Mouse (Mus musculus): ENCODE data around the gene Cnpy1. TPM values are rescaled to one million over a fixed set of nuclear protein-coding genes. Genes with fewer than 3 reads are reported as not detected.
A peak's percentile ranks its signal among the peaks of the same experiment; 100 is the strongest.

The Cnpy1 gene
- polyA plus RNA-seq, 1 experiment from 2014 or later = not detected

DNA sequence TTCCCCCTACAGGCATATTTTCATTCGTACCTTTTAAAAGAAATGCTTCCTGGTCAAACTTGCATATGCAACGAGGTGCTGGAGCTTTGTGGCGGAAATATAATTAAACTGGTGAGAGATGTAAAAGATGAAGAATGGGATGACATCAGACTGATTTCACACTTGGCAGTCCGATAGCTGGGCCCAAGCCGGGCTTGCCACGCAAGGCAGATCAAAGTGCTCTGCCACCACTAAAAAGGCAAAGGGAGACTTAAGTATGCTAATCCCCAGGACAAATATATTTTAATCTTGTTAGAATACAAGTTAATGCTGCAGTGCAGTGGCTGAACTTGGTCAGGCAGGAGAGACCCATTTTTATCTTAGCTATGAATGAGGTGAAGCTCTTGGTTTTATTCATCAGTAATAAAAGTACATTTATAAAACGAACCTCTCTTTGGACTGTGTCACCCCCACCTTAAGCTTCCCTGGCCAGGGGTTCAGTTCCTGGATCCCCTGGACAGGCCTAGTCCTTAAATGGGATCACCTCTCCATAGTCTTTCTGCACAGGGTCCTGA lies 66.3 kb downstream of the Cnpy1 start:
- H3K4me3 ChIP-seq (ENCODE audit: control insufficient read depth in 1 of 2, insufficient read depth in 1 of 2, low read depth in 1 of 2, low read length in 2 of 2) = no peak overlapping the region
- H3K9ac ChIP-seq (ENCODE audit: low read length) = no peak overlapping the region
- peaks cover 80% of the 10 kb centered on the region for H3K27me3 ChIP-seq (ENCODE audit: control insufficient read depth, insufficient read depth, low read length)
- no peak overlapping the region for H3K4me2 ChIP-seq (ENCODE audit: low read length)
- H3K27ac ChIP-seq (replicated peaks in 1 of 2; ENCODE audit: control insufficient read depth in 1 of 2, insufficient read depth in 1 of 2, low read depth in 2 of 2, low read length in 2 of 2) = no peak overlapping the region
- H3K9me3 ChIP-seq (ENCODE audit: control insufficient read depth, low read length) = no peaks in the 10 kb centered on the region
- WGBS = 41% methylated on average over 7 of the region's 7 CpGs
- H3K36me3 ChIP-seq (ENCODE audit: control insufficient read depth, insufficient read depth, low read length) = no peaks in the 10 kb centered on the region
- peaks cover 0 to 2% of the 10 kb centered on the region in 2 experiments; a peak in 2 of 4 replicates for H3K4me1 ChIP-seq (ENCODE audit: control insufficient read depth in 2 of 2, insufficient read depth in 2 of 2, low read length in 2 of 2)
- no peak for ATAC-seq (ENCODE audit: insufficient number of reproducible peaks, insufficient read depth, low FRiP score, low read depth)

- Histone ChIP-seq H3K27ac (replicated peaks in 1 of 2; ENCODE audit: control insufficient read depth in 1 of 2, insufficient read depth in 1 of 2, low read depth in 2 of 2, low read length in 2 of 2) (no peak overlapping the region), H3K9ac (ENCODE audit: low read length) (no peak overlapping the region), H3K4me3 (ENCODE audit: control insufficient read depth in 1 of 2, insufficient read depth in 1 of 2, low read depth in 1 of 2, low read length in 2 of 2) (no peak overlapping the region), H3K4me2 (ENCODE audit: low read length) (no peak overlapping the region), H3K9me3 (ENCODE audit: control insufficient read depth, low read length) (no peaks in the 10 kb centered on the region), H3K4me1 (ENCODE audit: control insufficient read depth in 2 of 2, insufficient read depth in 2 of 2, low read length in 2 of 2) (peaks cover 0 to 2% of the 10 kb centered on the region in 2 experiments; a peak in 2 of 4 replicates), H3K36me3 (ENCODE audit: control insufficient read depth, insufficient read depth, low read length) (no peaks in the 10 kb centered on the region), H3K27me3 (ENCODE audit: control insufficient read depth, insufficient read depth, low read length) (peaks cover 84% of the 10 kb centered on the region)
- 30% methylated on average over 5 of the region's 5 CpGs for WGBS
- ATAC-seq (ENCODE audit: insufficient number of reproducible peaks, insufficient read depth, low FRiP score, low read depth) = no peak
These were observed 67.3 kb downstream of the Cnpy1 start for GRCm38 (mm10) chr5:28178322-28178721.

GRCm38 (mm10) chr5:28176585-28176984 lies 69.0 kb downstream of the Cnpy1 start:
- peaks cover 88% of the 10 kb centered on the region for H3K27me3 ChIP-seq (ENCODE audit: control insufficient read depth, insufficient read depth, low read length)
- ATAC-seq (ENCODE audit: insufficient number of reproducible peaks, insufficient read depth, low FRiP score, low read depth) = no peak
- H3K9ac ChIP-seq (ENCODE audit: low read length) = no peak overlapping the region
- H3K9me3 ChIP-seq (ENCODE audit: control insufficient read depth, low read length) = no peaks in the 10 kb centered on the region
- no peak overlapping the region for H3K4me3 ChIP-seq (ENCODE audit: control insufficient read depth in 1 of 2, insufficient read depth in 1 of 2, low read depth in 1 of 2, low read length in 2 of 2)
- no peaks in the 10 kb centered on the region for H3K36me3 ChIP-seq (ENCODE audit: control insufficient read depth, insufficient read depth, low read length)
- WGBS = 10% methylated on average over 2 of the region's 2 CpGs
- peaks cover 0 to 2% of the 10 kb centered on the region in 2 experiments; a peak in 2 of 4 replicates for H3K4me1 ChIP-seq (ENCODE audit: control insufficient read depth in 2 of 2, insufficient read depth in 2 of 2, low read length in 2 of 2)
- no peak overlapping the region for H3K4me2 ChIP-seq (ENCODE audit: low read length)
- H3K27ac ChIP-seq (replicated peaks in 1 of 2; ENCODE audit: control insufficient read depth in 1 of 2, insufficient read depth in 1 of 2, low read depth in 2 of 2, low read length in 2 of 2) = no peak overlapping the region

DNA sequence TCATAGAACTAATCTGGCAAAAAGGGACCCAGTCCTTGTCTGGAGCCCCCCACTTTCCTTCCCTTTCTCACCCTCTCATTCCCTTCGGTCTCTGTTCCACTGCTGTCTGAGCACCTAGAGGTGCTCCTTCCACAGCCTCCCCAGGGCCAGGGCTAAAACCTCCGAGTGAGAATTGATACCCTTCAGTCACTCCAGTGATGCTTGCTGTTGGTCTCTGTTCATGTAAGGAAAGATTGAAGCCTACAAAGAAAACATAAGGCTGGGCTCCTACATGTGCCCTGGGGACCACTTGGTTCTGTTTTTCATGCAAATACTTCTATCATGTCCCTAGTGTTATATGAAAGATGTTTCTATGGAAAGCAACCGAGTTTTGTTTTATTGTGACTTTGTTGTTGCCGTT lies 69.6 kb downstream of the Cnpy1 start:
- 15% methylated on average over 4 of the region's 4 CpGs for WGBS
- Histone ChIP-seq H3K4me1 (ENCODE audit: control insufficient read depth in 2 of 2, insufficient read depth in 2 of 2, low read length in 2 of 2) (peaks cover 0 to 2% of the 10 kb centered on the region in 2 experiments; a peak in 2 of 4 replicates), H3K9ac (ENCODE audit: low read length) (no peak overlapping the region), H3K27me3 (ENCODE audit: control insufficient read depth, insufficient read depth, low read length) (peaks cover 90% of the 10 kb centered on the region), H3K9me3 (ENCODE audit: control insufficient read depth, low read length) (no peaks in the 10 kb centered on the region), H3K36me3 (ENCODE audit: control insufficient read depth, insufficient read depth, low read length) (no peaks in the 10 kb centered on the region), H3K4me3 (ENCODE audit: control insufficient read depth in 1 of 2, insufficient read depth in 1 of 2, low read depth in 1 of 2, low read length in 2 of 2) (no peak overlapping the region), H3K27ac (replicated peaks in 1 of 2; ENCODE audit: control insufficient read depth in 1 of 2, insufficient read depth in 1 of 2, low read depth in 2 of 2, low read length in 2 of 2) (no peak overlapping the region), H3K4me2 (ENCODE audit: low read length) (no peak overlapping the region)
- no peak for ATAC-seq (ENCODE audit: insufficient number of reproducible peaks, insufficient read depth, low FRiP score, low read depth)

DNA sequence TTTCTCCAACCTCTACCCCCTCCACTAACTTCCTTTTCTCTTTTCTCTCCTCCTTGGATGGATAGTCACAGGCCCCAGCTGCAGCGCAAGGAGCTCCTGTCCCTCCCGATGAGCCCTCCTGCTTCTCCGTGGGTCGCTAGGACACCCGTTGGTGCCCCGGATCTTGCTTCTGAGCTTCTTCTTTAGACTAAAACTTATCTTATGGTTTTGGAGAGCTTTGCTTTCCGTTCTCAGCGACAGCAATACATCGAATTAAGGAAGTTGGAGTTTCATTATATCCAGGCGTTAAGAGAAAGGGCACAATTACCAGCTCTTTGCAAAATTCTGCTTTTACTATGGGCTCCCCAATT lies 70.1 kb downstream of the Cnpy1 start:
- Histone ChIP-seq H3K9ac (ENCODE audit: low read length) (no peak overlapping the region), H3K4me3 (ENCODE audit: control insufficient read depth in 1 of 2, insufficient read depth in 1 of 2, low read depth in 1 of 2, low read length in 2 of 2) (0 out of 4 replicates have a peak overlapping the region, but pooled peaks of 1 of the 2 experiments have one; percentile 3), H3K27ac (replicated peaks in 1 of 2; ENCODE audit: control insufficient read depth in 1 of 2, insufficient read depth in 1 of 2, low read depth in 2 of 2, low read length in 2 of 2) (no peak overlapping the region), H3K4me1 (ENCODE audit: control insufficient read depth in 2 of 2, insufficient read depth in 2 of 2, low read length in 2 of 2) (peaks cover 0 to 2% of the 10 kb centered on the region in 2 experiments; a peak in 2 of 4 replicates), H3K9me3 (ENCODE audit: control insufficient read depth, low read length) (no peaks in the 10 kb centered on the region), H3K4me2 (ENCODE audit: low read length) (no peak overlapping the region), H3K36me3 (ENCODE audit: control insufficient read depth, insufficient read depth, low read length) (no peaks in the 10 kb centered on the region), H3K27me3 (ENCODE audit: control insufficient read depth, insufficient read depth, low read length) (peaks cover 91% of the 10 kb centered on the region)
- WGBS = 3% methylated on average over 10 of the region's 10 CpGs
- ATAC-seq (ENCODE audit: insufficient number of reproducible peaks, insufficient read depth, low FRiP score, low read depth) = no peak

GRCm38 (mm10) chr5:28174876-28175569 lies 70.6 kb downstream of the Cnpy1 start:
- no peak overlapping the region for H3K9ac ChIP-seq (ENCODE audit: low read length)
- peaks cover 95% of the 10 kb centered on the region for H3K27me3 ChIP-seq (ENCODE audit: control insufficient read depth, insufficient read depth, low read length)
- no peaks in the 10 kb centered on the region for H3K4me1 ChIP-seq (ENCODE audit: control insufficient read depth in 2 of 2, insufficient read depth in 2 of 2, low read length in 2 of 2)
- 0 out of 4 replicates have a peak overlapping the region, but pooled peaks of 1 of the 2 experiments have one; percentile 3 for H3K4me3 ChIP-seq (ENCODE audit: control insufficient read depth in 1 of 2, insufficient read depth in 1 of 2, low read depth in 1 of 2, low read length in 2 of 2)
- H3K27ac ChIP-seq (replicated peaks in 1 of 2; ENCODE audit: control insufficient read depth in 1 of 2, insufficient read depth in 1 of 2, low read depth in 2 of 2, low read length in 2 of 2) = no peak overlapping the region
- WGBS = under 1% methylated on average over 23 of the region's 24 CpGs
- no peaks in the 10 kb centered on the region for H3K36me3 ChIP-seq (ENCODE audit: control insufficient read depth, insufficient read depth, low read length)
- no peak for ATAC-seq (ENCODE audit: insufficient number of reproducible peaks, insufficient read depth, low FRiP score, low read depth)
- H3K4me2 ChIP-seq (ENCODE audit: low read length) = peak overlapping the region; percentile 14
- H3K9me3 ChIP-seq (ENCODE audit: control insufficient read depth, low read length) = no peaks in the 10 kb centered on the region

GRCm38 (mm10) chr5:28174086-28174485 lies 71.5 kb downstream of the Cnpy1 start:
- no peaks in the 10 kb centered on the region for H3K9me3 ChIP-seq (ENCODE audit: control insufficient read depth, low read length)
- H3K4me2 ChIP-seq (ENCODE audit: low read length) = no peak overlapping the region
- WGBS = 2% methylated on average over 8 of the region's 9 CpGs
- peaks cover 95% of the 10 kb centered on the region for H3K27me3 ChIP-seq (ENCODE audit: control insufficient read depth, insufficient read depth, low read length)
- H3K27ac ChIP-seq (replicated peaks in 1 of 2; ENCODE audit: control insufficient read depth in 1 of 2, insufficient read depth in 1 of 2, low read depth in 2 of 2, low read length in 2 of 2) = no peak overlapping the region
- H3K9ac ChIP-seq (ENCODE audit: low read length) = no peak overlapping the region
- no peaks in the 10 kb centered on the region for H3K4me1 ChIP-seq (ENCODE audit: control insufficient read depth in 2 of 2, insufficient read depth in 2 of 2, low read length in 2 of 2)
- H3K4me3 ChIP-seq (ENCODE audit: control insufficient read depth in 1 of 2, insufficient read depth in 1 of 2, low read depth in 1 of 2, low read length in 2 of 2) = no peak overlapping the region
- no peak for ATAC-seq (ENCODE audit: insufficient number of reproducible peaks, insufficient read depth, low FRiP score, low read depth)
- no peaks in the 10 kb centered on the region for H3K36me3 ChIP-seq (ENCODE audit: control insufficient read depth, insufficient read depth, low read length)

All from heart, embryonic 14.5 days (tissue).